ENCODE assay signal across 9 mouse cellular contexts in genomic region chr11:59366633-59367032, GRCm38 (mm10). TPM values are rescaled to one million over a fixed set of nuclear protein-coding genes. Genes with fewer than 3 reads are reported as not detected.
A peak's percentile ranks its signal among the peaks of the same experiment; 100 is the strongest.
DNase-seq lines count a peak whose midpoint lies in the region; ATAC-seq and TF ChIP-seq lines count a peak whose summit lies in the region.
"Had no signal": no experiment of that assay in that cellular context is flagged by ENCODE, and none has a peak within 500 bp of the region (broad histone marks: within the 10 kb centered on the region; RNA-seq: fewer than 3 reads in every experiment).

No protein-coding gene starts in this region.

- H3K4me3 ChIP-seq in intestine, postnatal 0 days (ENCODE audit: low read depth, low read length) = no peak overlapping the region
- H3K4me3 ChIP-seq in intestine, embryonic 15.5 days (replicated peaks) = no peak overlapping the region
- H3K4me3 ChIP-seq in embryonic facial prominence, embryonic 11.5 days (ENCODE audit: low read depth, low read length) = no peak overlapping the region
- H3K4me3 ChIP-seq in intestine, embryonic 16.5 days (ENCODE audit: low read length) = no peak overlapping the region

- H3K9ac ChIP-seq in intestine, postnatal 0 days (ENCODE audit: low read depth, low read length) = no peak overlapping the region
- no peak overlapping the region for H3K9ac ChIP-seq in intestine, embryonic 15.5 days
- no peak overlapping the region for H3K9ac ChIP-seq in embryonic facial prominence, embryonic 11.5 days (replicated peaks; ENCODE audit: low read length)
- H3K9ac ChIP-seq in intestine, embryonic 16.5 days (ENCODE audit: low read depth, low read length) = no peak overlapping the region

- H3K36me3 ChIP-seq in intestine, postnatal 0 days (ENCODE audit: control insufficient read depth, insufficient read depth) = no peaks in the 10 kb centered on the region
- no peaks in the 10 kb centered on the region for H3K36me3 ChIP-seq in intestine, embryonic 15.5 days
- H3K36me3 ChIP-seq in embryonic facial prominence, embryonic 11.5 days (replicated peaks; ENCODE audit: control insufficient read depth, insufficient read depth, low read depth, low read length) = no peaks in the 10 kb centered on the region
- H3K36me3 ChIP-seq in intestine, embryonic 16.5 days (ENCODE audit: control insufficient read depth, insufficient read depth, low read length) = no peaks in the 10 kb centered on the region

- H3K27ac ChIP-seq in intestine, postnatal 0 days (ENCODE audit: low read depth, low read length) = no peak overlapping the region
- no peak overlapping the region for H3K27ac ChIP-seq in intestine, embryonic 15.5 days
- no peak overlapping the region for H3K27ac ChIP-seq in embryonic facial prominence, embryonic 11.5 days (replicated peaks; ENCODE audit: low read depth, low read length)
- H3K27ac ChIP-seq in intestine, embryonic 16.5 days (ENCODE audit: low read length) = no peak overlapping the region

- H3K9me3 ChIP-seq in intestine, postnatal 0 days (ENCODE audit: control insufficient read depth) = no peaks in the 10 kb centered on the region
- H3K9me3 ChIP-seq in intestine, embryonic 15.5 days = no peaks in the 10 kb centered on the region
- no peaks in the 10 kb centered on the region for H3K9me3 ChIP-seq in embryonic facial prominence, embryonic 11.5 days (replicated peaks; ENCODE audit: control insufficient read depth, low read length)
- H3K9me3 ChIP-seq in intestine, embryonic 16.5 days (ENCODE audit: control insufficient read depth, low read length) = no peaks in the 10 kb centered on the region

- ATAC-seq in intestine, postnatal 0 days = no peak
- ATAC-seq in intestine, embryonic 15.5 days = no peak
- ATAC-seq in embryonic facial prominence, embryonic 11.5 days (replicated peaks; ENCODE audit: insufficient number of reproducible peaks, low FRiP score, low TSS enrichment, low read depth) = no peak; the same call in 1 of the 2 replicates
- ATAC-seq in frontal cortex, adult (ENCODE audit: low TSS enrichment) = no peak
- no peak for ATAC-seq in intestine, embryonic 16.5 days

- 47% methylated on average over 3 of the region's 3 CpGs for WGBS in intestine, postnatal 0 days
- WGBS in intestine, embryonic 15.5 days = 37% methylated on average over 3 of the region's 3 CpGs
- 36% methylated on average over 3 of the region's 3 CpGs for WGBS in embryonic facial prominence, embryonic 11.5 days
- WGBS in intestine, embryonic 16.5 days = 34% methylated on average over 3 of the region's 3 CpGs

- no peaks in the 10 kb centered on the region for H3K27me3 ChIP-seq in intestine, postnatal 0 days (replicated peaks; ENCODE audit: control insufficient read depth, insufficient read depth, low read length)
- no peaks in the 10 kb centered on the region for H3K27me3 ChIP-seq in intestine, embryonic 15.5 days (replicated peaks)
- no peaks in the 10 kb centered on the region for H3K27me3 ChIP-seq in embryonic facial prominence, embryonic 11.5 days (ENCODE audit: control insufficient read depth, insufficient read depth, low read length)
- no peaks in the 10 kb centered on the region for H3K27me3 ChIP-seq in intestine, embryonic 16.5 days (replicated peaks; ENCODE audit: control insufficient read depth, insufficient read depth, low read length)

- TF ChIP-seq CTCF in intestine, postnatal 0 days (IDR thresholded peaks at IDR 0.05; ENCODE audit: low read depth) = peak; percentile 61

- H3K4me1 ChIP-seq in intestine, postnatal 0 days (replicated peaks; ENCODE audit: control insufficient read depth, insufficient read depth, low read length) = no peaks in the 10 kb centered on the region
- peaks cover 10% of the 10 kb centered on the region for H3K4me1 ChIP-seq in intestine, embryonic 15.5 days (replicated peaks)
- H3K4me1 ChIP-seq in embryonic facial prominence, embryonic 11.5 days (ENCODE audit: control insufficient read depth, insufficient read depth, low read length) = no peaks in the 10 kb centered on the region
- peaks cover 10% of the 10 kb centered on the region; the same call in 1 of the 2 replicates for H3K4me1 ChIP-seq in intestine, embryonic 16.5 days (ENCODE audit: control insufficient read depth, insufficient read depth, low read length)

- no peak overlapping the region for H3K4me2 ChIP-seq in intestine, postnatal 0 days (replicated peaks; ENCODE audit: low read depth)
- no peak overlapping the region for H3K4me2 ChIP-seq in intestine, embryonic 15.5 days (replicated peaks)
- H3K4me2 ChIP-seq in embryonic facial prominence, embryonic 11.5 days (ENCODE audit: low read depth, low read length) = no peak overlapping the region
- no peak overlapping the region for H3K4me2 ChIP-seq in intestine, embryonic 16.5 days (ENCODE audit: low read depth, low read length)

- peak; percentile 41 for DNase-seq in ES-CJ7 (ENCODE audit: low read depth, low spot score)
- DNase-seq in embryonic facial prominence, embryonic 11.5 days (ENCODE audit: low spot score) = peak; percentile 34
- peak; percentile 54 for DNase-seq in mesoderm, embryonic 11.5 days (ENCODE audit: low read depth, low spot score)
- no peak for DNase-seq in spleen, adult 18-20 months

RNA-seq across cellular contexts. Expression of gene Prss38, which starts 8.8 kb away (rescaled TPM):
- not detected in 2 replicates for polyA plus RNA-seq in intestine, postnatal 0 days (2015; fragmentation: Nextera tagmentation; extraction: Ambion mirVana)
- polyA plus RNA-seq in intestine, embryonic 15.5 days (2015; fragmentation: Nextera tagmentation; extraction: Ambion mirVana) = not detected in 2 replicates
- 0.17 TPM in 1 of 2 replicates, not detected in the other for polyA plus RNA-seq in embryonic facial prominence, embryonic 11.5 days (2014; fragmentation: Nextera tagmentation; extraction: Ambion mirVana)
- not detected in 2 replicates for polyA plus RNA-seq in intestine, embryonic 16.5 days (2015; fragmentation: Nextera tagmentation; extraction: Ambion mirVana)
- polyA plus RNA-seq: liver, embryonic 16.5 days had no signal

RNA-seq across cellular contexts. Expression of gene Wnt9a, which starts 59.9 kb away (rescaled TPM):
- polyA plus RNA-seq in intestine, postnatal 0 days (2015; fragmentation: Nextera tagmentation; extraction: Ambion mirVana) = 2.2 and 2.4 TPM in 2 replicates
- 3.4 and 4.2 TPM in 2 replicates for polyA plus RNA-seq in intestine, embryonic 15.5 days (2015; fragmentation: Nextera tagmentation; extraction: Ambion mirVana)
- polyA plus RNA-seq in embryonic facial prominence, embryonic 11.5 days (2014; fragmentation: Nextera tagmentation; extraction: Ambion mirVana) = 1.6 and 1.8 TPM in 2 replicates
- polyA plus RNA-seq in intestine, embryonic 16.5 days (2015; fragmentation: Nextera tagmentation; extraction: Ambion mirVana) = 4.2 and 4.4 TPM in 2 replicates

Comparison
In these comparisons a context has a peak if more than half of its experiments do, and no peak if none do; other contexts are left out.
1. DNase-seq: peak in ES-CJ7 (single experiment), embryonic facial prominence, embryonic 11.5 days (single experiment) and mesoderm, embryonic 11.5 days (single experiment); none in spleen, adult 18-20 months (0 of 2).